Mouse (Mus musculus): ENCODE data around the gene Fat3. TPM values are rescaled to one million over a fixed set of nuclear protein-coding genes. Genes with fewer than 3 reads are reported as not detected.

Gene Fat3
- polyA plus RNA-seq, 1 experiment, result 0.15 TPM

DNA sequence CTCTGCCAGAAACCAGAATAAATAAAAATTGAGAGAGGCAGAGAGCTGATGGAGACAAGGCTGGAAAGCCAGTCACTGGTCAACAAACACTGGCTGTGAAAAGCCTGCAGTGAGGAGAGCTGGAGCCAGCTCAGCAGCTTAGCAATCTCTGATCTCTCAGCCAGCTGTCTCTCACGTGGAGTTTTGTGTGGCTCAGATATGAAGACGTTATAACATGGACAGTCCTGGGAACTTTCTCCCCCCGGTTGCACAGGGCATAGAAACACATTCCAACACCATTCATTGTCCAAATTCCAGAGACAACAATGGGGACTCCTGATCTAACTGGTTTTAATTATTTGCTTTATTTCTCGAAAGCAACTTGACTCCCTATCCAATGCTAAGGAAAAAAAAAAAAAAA, 2.2 kb downstream of the Fat3 start:
- peaks cover 57% of the 10 kb centered on the region for H3K27me3 ChIP-seq (replicated peaks)
- H3K36me3 ChIP-seq (replicated peaks; ENCODE audit: low read length), result no peaks in the 10 kb centered on the region
- H3K4me3 ChIP-seq (replicated peaks), result no peak overlapping the region
- H3K4me1 ChIP-seq, result peaks cover 30% of the 10 kb centered on the region
- H3K9me3 ChIP-seq, result no peaks in the 10 kb centered on the region
- TF ChIP-seq GATA1 (IDR thresholded peaks at IDR 0.05; ENCODE audit: borderline replicate concordance, low read length) (no peak), FLI1 (IDR thresholded peaks at IDR 0.05; ENCODE audit: low read length) (no peak)

DNA sequence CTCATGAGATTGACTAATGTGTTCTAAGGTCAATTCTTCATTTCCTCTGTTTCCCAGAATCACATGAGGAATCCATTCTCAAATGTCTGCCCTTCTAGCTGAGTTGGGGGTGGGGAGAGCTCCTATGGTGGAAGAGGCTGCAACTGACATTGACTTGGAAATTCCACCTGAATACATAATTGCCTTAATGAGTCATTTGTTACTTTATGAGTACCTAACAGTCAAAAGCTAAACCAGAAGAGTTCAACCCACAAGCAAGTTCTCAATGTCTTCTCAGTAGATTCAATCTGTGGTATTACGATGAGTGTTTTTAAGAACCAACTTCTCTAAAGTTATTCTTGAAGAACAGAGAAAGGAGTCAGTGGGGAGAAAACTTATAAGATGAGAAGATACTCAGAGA, 3.7 kb downstream of the Fat3 start:
- no peaks in the 10 kb centered on the region for H3K9me3 ChIP-seq
- no peak overlapping the region for H3K4me3 ChIP-seq (replicated peaks)
- TF ChIP-seq FLI1 (IDR thresholded peaks at IDR 0.05; ENCODE audit: low read length), result no peak
- H3K36me3 ChIP-seq (replicated peaks; ENCODE audit: low read length), result no peaks in the 10 kb centered on the region
- H3K27me3 ChIP-seq (replicated peaks), result peaks cover 42% of the 10 kb centered on the region
- H3K4me1 ChIP-seq, result peaks cover 28% of the 10 kb centered on the region

DNA sequence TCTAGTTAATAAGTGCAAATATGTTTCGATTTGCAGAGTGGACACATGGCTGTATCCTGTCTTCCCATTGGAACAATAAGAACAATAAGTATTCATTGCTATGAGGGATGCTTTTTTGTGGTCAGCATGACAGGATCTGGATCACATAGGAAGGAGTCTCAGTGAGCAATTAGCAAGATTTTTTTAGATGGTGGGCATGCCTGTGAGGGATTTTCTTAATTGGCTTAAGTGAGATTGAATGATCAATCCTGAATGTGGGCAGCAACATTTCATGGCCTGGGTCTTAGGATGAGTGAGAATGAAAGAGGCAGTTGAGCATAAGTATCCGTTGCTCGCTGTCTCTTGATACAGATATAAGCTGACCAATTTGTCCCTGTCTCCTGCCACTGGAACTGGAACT, 4.8 kb downstream of the Fat3 start:
- Histone ChIP-seq H3K27me3 (replicated peaks) (peaks cover 32% of the 10 kb centered on the region), H3K36me3 (replicated peaks; ENCODE audit: low read length) (no peaks in the 10 kb centered on the region), H3K4me3 (replicated peaks) (no peak overlapping the region), H3K4me1 (peaks cover 18% of the 10 kb centered on the region), H3K9me3 (no peaks in the 10 kb centered on the region)
- TF ChIP-seq GATA1 (IDR thresholded peaks at IDR 0.05; ENCODE audit: borderline replicate concordance, low read length) (no peak), FLI1 (IDR thresholded peaks at IDR 0.05; ENCODE audit: low read length) (no peak)

DNA sequence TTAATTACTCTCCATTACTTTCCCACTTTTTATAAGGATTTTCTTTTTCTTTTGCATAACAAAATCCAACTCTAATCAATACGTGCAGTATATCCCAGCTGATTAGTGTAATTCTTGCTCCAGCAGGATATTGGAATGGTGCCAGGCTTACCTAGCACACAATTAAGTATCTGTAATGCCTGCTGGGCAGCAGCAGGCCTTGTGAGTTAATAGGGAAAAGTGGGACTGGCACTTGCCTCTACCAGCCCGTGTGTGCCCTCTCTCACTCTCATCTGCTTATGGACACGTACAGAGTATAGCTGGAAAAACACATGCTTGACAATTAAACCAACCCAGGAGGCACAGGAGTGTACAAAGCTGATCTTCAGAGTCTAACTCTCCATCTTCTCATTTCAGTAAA, 11.4 kb downstream of the Fat3 start:
- Histone ChIP-seq H3K9me3 (no peaks in the 10 kb centered on the region), H3K4me1 (no peaks in the 10 kb centered on the region), H3K27me3 (replicated peaks) (no peaks in the 10 kb centered on the region), H3K4me3 (replicated peaks) (no peak overlapping the region), H3K36me3 (replicated peaks; ENCODE audit: low read length) (no peaks in the 10 kb centered on the region)
- no peak for TF ChIP-seq GATA1 (IDR thresholded peaks at IDR 0.05; ENCODE audit: borderline replicate concordance, low read length)
- TF ChIP-seq FLI1 (IDR thresholded peaks at IDR 0.05; ENCODE audit: low read length), result no peak

DNA sequence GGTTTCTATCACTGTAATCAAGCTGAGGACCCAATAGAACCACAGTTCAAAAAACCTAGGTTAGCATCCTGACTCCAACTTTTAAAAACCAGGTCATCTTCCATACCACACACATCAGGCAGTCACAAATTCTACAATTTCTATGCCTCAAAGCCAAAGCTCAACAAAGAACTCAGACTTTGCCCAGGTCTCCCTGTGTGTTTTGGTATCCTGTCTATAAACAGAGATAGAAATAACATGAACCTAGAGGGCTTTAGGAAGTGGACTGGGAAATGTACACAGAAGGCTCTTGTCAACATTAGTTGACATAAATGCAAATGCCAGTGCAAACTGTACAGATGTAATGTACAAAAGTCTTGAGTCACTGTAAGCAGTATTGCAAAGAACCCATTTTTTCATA, 13.5 kb downstream of the Fat3 start:
- no peaks in the 10 kb centered on the region for H3K36me3 ChIP-seq (replicated peaks; ENCODE audit: low read length)
- no peaks in the 10 kb centered on the region for H3K9me3 ChIP-seq

DNA sequence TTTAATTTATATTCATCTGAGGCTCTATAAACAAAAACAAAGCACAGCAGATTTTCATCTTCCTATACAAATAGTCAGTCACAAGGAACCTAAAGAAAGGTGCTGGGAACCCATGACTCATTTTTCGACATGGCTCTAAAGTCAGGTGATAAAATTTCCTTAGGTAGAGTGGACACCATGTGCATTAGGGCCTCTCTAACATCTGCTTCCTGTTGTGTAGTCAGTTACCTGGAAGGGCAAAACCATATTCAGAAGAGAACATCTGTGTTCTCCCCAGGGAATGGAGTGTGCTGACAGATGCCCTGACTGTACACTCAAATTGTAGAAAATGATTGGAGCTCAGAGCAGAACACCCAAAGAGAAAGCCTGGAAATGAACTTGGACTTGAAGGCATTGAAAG, 14.9 kb downstream of the Fat3 start:
- no peaks in the 10 kb centered on the region for H3K4me1 ChIP-seq
- no peaks in the 10 kb centered on the region for H3K9me3 ChIP-seq
- H3K36me3 ChIP-seq (replicated peaks; ENCODE audit: low read length), result no peaks in the 10 kb centered on the region
- no peaks in the 10 kb centered on the region for H3K27me3 ChIP-seq (replicated peaks)
- no peak for TF ChIP-seq GATA1 (IDR thresholded peaks at IDR 0.05; ENCODE audit: borderline replicate concordance, low read length)
- no peak for TF ChIP-seq FLI1 (IDR thresholded peaks at IDR 0.05; ENCODE audit: low read length)
- H3K4me3 ChIP-seq (replicated peaks), result no peak overlapping the region

More for the DNA sequence above, 13.5 kb downstream of the Fat3 start:
- TF ChIP-seq GATA1 (IDR thresholded peaks at IDR 0.05; ENCODE audit: borderline replicate concordance, low read length) (no peak), FLI1 (IDR thresholded peaks at IDR 0.05; ENCODE audit: low read length) (no peak)
- no peaks in the 10 kb centered on the region for H3K4me1 ChIP-seq
- H3K27me3 ChIP-seq (replicated peaks), result no peaks in the 10 kb centered on the region
- no peak overlapping the region for H3K4me3 ChIP-seq (replicated peaks)

DNA sequence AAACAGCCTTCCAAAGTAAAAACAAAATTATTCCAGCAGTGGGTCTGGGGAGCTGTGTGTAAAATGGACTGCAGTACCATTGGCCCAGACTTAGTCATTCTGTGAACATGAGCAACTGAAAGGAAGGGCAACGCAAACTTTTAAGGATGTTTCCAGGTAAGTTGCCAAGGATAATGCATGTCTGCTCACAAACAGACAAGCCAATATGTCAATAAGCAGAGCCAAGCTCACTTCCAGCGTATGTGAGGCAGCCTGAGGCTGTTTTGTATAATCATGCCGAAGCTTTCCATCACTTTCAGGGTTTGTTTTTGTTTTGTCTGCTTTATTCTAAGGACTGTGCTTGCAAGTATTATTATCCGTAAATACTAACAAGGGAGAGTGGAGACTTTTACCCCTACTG, 15.9 kb downstream of the Fat3 start:
- no peaks in the 10 kb centered on the region for H3K9me3 ChIP-seq
- no peak overlapping the region for H3K4me3 ChIP-seq (replicated peaks)
- H3K36me3 ChIP-seq (replicated peaks; ENCODE audit: low read length), result no peaks in the 10 kb centered on the region
- H3K4me1 ChIP-seq, result no peaks in the 10 kb centered on the region
- TF ChIP-seq GATA1 (IDR thresholded peaks at IDR 0.05; ENCODE audit: borderline replicate concordance, low read length) (no peak), FLI1 (IDR thresholded peaks at IDR 0.05; ENCODE audit: low read length) (no peak)
- no peaks in the 10 kb centered on the region for H3K27me3 ChIP-seq (replicated peaks)

DNA sequence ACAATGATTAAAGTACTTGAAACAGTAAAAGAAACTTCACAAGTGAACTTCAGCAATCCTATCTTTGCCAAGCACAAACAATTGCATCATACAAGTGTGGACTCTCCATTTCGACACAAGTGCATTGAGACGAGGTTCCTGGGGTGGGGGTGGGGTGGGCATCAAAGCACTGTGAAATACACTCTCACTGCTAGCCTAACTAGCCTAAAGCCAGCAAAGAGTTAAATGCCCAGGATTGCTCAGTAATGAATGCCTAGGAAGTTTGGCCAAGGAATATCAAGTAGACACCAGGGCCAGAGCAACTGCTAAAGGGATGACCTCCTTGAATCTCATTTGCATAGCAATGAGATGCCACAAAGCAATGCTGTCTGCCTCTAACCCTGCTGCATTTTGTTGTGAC, 16.3 kb downstream of the Fat3 start:
- TF ChIP-seq FLI1 (IDR thresholded peaks at IDR 0.05; ENCODE audit: low read length) (no peak), GATA1 (IDR thresholded peaks at IDR 0.05; ENCODE audit: borderline replicate concordance, low read length) (no peak)
- H3K4me1 ChIP-seq, result no peaks in the 10 kb centered on the region
- H3K27me3 ChIP-seq (replicated peaks), result no peaks in the 10 kb centered on the region
- H3K4me3 ChIP-seq (replicated peaks), result no peak overlapping the region
- no peaks in the 10 kb centered on the region for H3K36me3 ChIP-seq (replicated peaks; ENCODE audit: low read length)
- H3K9me3 ChIP-seq, result no peaks in the 10 kb centered on the region

DNA sequence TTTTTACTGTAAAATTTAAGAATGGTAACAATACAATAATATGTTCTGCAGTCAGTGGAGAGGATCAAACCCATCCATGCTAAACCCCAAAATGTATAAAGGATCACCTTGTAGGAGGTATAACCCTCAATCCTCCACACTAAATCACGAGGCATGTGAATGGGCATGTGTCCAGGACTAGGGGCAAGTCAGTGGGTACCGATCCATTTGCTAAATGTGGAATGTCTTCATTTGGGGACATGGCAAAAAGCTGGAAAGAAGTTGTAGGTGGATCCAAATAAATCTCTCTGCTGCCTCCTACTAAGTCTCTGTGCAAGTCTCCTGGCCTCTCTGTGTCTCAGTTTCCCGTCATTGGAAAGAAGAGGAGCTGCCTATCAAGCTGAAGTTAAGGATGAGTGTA, 39.6 kb downstream of the Fat3 start:
- TF ChIP-seq GATA1 (IDR thresholded peaks at IDR 0.05; ENCODE audit: borderline replicate concordance, low read length) (no peak), FLI1 (IDR thresholded peaks at IDR 0.05; ENCODE audit: low read length) (no peak)
- Histone ChIP-seq H3K4me1 (no peaks in the 10 kb centered on the region), H3K36me3 (replicated peaks; ENCODE audit: low read length) (no peaks in the 10 kb centered on the region), H3K4me3 (replicated peaks) (no peak overlapping the region), H3K27me3 (replicated peaks) (no peaks in the 10 kb centered on the region), H3K9me3 (no peaks in the 10 kb centered on the region)

DNA sequence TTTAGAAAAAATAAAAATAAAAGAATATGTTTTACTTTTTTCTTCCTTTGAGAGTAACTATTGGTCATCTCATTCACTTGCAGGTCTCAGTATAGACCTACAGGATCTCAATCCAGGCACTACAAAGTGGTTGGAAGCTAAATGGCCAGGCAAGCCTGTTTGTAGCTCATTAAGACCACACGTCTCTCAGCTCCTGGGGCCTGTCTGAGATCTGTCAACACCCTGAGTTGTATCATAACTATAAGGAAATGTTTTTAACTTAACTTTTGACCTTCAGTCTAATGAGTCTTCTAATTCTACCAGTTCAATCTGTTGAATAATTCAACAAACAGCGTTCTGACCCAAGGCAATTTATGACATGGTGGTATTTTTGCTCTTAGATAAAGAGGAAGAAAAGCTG, 40.5 kb downstream of the Fat3 start:
- no peak overlapping the region for H3K4me3 ChIP-seq (replicated peaks)
- H3K9me3 ChIP-seq, result no peaks in the 10 kb centered on the region
- TF ChIP-seq GATA1 (IDR thresholded peaks at IDR 0.05; ENCODE audit: borderline replicate concordance, low read length) (no peak), FLI1 (IDR thresholded peaks at IDR 0.05; ENCODE audit: low read length) (no peak)

DNA sequence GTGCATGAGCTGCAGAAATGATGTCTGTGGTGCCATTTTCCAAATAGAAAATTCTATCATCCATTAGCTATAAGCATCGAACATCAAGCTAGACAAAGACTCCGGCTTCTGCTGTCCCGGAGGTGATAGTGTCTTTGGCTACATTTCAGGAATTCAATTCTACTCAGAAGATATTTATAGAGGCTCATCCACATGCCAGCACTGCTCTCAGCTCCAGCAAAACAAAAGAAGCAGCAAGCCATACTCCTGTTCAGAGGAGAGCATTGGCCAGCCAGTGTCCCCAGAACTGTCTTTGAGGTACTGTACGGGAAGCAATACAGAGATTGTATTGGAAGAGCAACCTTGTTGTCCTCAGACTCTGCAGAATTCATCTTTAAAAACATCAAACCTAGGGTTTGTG, 59.2 kb downstream of the Fat3 start:
- H3K9me3 ChIP-seq, result no peaks in the 10 kb centered on the region
- no peaks in the 10 kb centered on the region for H3K4me1 ChIP-seq
- no peak overlapping the region for H3K4me3 ChIP-seq (replicated peaks)
- H3K27me3 ChIP-seq (replicated peaks), result no peaks in the 10 kb centered on the region
- no peaks in the 10 kb centered on the region for H3K36me3 ChIP-seq (replicated peaks; ENCODE audit: low read length)
- TF ChIP-seq FLI1 (IDR thresholded peaks at IDR 0.05; ENCODE audit: low read length) (no peak), GATA1 (IDR thresholded peaks at IDR 0.05; ENCODE audit: borderline replicate concordance, low read length) (no peak)

More for the DNA sequence above, 40.5 kb downstream of the Fat3 start:
- no peaks in the 10 kb centered on the region for H3K4me1 ChIP-seq
- no peaks in the 10 kb centered on the region for H3K36me3 ChIP-seq (replicated peaks; ENCODE audit: low read length)
- H3K27me3 ChIP-seq (replicated peaks), result no peaks in the 10 kb centered on the region
